Mouse (Mus musculus): Measurements from ENCODE around the gene Nudt16l1.
A peak's percentile ranks its signal among the peaks of the same experiment; 100 is the strongest.

The Nudt16l1 gene

DNA sequence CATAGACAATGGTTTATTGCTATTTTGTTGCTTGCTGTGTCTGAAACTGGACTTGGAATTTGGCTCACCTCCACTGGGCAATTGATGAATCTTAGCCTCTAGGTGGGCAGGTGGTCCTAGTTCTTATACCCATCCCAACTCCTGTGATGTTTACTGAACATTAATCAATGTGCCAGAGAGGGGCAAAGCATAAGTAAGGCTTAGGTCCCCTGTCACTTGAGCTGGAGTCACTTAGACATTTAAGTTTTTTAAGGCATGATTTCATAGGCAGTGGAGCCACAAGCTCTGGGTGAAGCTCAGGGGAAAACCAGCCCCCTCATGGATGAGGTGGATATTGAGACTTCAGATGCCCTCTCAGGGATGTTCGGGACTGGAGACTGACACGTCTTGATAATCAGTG, at the start of gene Nudt16l1:
Gene Nudt16l1 (plus strand): TSS at position 301 of the 400 bp plus-strand sequence.
- no peak for DNase-seq

DNA sequence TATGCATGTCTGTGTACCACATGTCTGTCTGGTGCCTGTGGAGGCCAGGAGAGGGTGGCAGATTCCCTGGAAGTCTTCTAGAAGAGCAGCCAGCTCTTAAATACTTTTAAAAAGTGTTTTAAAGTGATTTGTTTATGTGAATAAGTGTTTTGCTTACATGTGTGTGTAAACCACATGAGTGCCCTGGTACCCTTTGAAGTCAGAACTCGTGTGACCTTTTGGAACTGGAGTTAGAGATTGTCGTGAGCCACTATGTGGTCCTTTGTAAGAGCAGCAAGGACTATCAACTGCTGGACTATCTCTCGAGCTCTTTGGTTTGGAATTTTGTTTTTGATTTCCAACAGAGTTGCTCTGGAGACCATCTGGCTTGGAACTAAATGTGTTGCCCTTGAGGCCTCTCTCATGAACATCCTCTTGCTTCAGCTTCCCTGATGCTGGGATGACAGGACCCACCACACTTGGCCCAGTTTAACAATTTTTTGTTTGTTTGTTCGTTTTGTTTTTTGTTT, 48.3 kb upstream of the Nudt16l1 start:
- DNase-seq = no peak

DNA sequence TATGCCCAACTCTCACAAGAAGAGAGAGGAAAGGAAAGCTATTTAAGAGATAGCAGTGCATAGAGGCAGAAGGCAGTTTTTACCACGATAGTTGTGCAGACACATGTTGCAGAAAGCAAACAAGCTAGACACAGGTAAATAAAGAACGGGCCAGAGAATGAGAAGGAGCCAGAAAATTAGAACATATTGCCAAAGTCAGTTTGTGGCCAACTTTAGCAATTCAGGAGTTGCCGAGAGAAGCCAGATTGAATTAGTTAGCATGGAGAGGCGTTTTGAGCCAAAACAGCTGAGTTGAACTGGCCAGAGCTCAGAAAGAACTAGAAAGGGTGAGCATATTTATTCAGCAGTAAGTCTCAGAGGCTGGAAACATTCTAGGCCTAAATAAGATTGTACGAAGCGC, 46.4 kb upstream of the Nudt16l1 start:
- no peak for DNase-seq

DNA sequence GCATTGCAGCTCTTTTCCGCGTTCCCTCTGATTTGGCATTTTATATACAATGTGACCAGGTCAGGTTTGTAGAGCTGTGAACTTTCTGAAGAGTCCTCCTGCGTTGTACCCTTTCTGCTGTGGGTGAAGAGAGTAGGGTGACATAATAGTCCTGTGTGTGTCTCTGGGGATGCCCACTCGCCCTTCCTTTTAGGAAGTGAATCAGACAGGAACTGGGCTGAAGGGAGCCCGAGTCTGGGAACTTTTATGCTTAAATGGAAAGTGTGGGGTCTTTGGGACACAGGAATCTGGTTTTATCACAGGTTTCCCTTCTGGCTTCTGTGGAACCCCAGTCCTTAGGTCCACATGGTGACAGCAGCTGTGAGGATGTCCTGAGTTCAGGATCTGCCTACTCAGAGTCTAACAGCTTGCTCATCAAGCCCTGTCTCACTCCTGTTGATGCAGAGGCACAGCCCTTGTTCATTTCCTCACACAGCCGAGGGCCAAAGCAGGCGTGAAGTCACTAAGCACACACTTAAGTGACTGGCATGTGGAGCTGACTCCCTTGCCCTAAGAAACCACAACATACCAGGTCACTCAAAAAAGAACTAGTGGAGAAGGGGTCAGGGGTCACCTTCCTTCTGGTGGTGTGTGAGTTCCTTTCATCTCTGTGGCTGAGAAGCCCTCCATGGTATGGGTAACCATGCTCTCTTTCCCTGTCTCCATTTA, 44.2 kb upstream of the Nudt16l1 start:
- DNase-seq = no peak

DNA sequence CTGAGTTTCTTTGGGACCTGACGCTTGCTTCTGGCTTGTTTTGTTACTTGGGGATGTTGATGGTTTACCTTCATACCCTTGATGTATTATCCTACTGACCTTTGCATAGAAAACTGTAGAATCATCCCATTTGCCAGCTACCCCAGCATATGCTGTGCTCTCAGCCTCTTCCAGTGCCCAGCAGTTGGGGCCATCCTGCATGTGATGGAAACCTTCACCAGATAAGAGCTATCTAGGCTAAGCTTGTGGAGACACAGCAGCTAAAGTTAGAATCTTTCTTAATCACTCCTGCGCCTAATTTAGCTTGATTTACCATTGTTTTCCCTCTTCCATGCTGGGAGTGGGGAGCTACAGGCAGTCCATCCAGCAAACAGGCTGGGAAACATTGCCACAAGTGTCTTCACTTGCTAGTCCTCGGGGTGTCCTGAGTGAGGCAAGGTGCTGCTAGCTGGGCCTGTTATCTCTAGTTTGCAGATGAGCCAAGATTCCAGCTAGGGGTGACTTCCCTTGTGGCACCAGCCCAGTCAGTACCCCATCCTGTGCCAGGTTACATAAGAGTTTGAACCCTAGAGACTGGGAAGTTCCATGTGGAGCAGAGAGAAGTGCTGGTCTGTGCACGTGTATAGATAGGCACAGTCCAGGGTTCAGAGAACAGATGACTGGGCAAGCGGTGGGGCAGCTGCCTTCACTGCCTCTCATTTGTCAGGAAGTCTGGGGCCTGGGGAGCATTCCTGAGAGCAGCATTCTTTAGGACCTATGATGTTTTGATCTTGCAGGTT, 42.1 kb upstream of the Nudt16l1 start:
- no peak for DNase-seq

DNA sequence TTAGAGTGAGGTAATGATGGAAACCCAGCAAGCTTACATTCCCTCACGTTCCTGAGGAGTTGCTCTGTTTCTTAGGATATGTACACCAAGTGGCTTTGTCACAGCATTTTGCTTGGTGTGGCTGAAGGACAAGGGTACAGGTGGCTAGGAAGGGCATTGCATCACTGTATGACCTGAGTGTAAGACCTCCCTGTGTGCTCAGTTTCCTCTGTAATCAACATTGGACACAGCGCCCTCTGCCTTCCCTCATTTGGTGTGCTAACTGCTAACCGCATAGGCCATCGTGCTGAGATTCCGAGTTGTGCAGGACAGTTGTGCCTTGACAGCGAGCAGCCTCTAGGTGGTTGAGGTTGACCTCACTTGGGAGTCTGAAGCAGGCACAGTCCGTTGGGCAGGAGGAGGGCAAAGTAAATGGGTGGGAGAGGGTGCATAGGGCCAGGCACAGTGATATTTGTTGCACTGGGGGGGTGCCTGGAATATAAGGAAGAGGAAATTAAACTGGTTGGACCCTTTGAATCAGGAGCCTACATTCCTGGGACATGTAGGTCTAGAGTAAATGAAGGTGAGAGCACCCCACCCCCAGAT, 41.3 kb upstream of the Nudt16l1 start:
- no peak for DNase-seq

DNA sequence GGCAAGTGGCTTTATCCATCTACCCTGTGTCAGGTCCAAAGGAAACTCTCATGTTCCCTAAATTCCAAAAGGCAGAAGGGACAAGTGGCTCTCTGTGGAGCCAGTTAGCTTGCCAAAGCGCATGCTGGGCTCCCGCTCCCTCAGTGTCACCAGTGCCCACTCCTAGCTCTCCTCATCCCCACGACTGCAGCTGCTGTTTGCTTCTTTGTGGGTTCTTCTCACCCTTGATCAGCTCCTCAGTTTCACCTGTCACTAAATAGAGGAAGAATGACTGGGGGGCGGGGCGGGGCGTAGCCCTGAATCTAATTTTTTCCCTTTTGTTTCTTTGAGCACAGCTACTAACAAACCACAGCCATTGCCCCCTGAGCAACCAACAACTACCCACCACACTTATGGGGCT, 39.7 kb upstream of the Nudt16l1 start:
- DNase-seq = no peak

DNA sequence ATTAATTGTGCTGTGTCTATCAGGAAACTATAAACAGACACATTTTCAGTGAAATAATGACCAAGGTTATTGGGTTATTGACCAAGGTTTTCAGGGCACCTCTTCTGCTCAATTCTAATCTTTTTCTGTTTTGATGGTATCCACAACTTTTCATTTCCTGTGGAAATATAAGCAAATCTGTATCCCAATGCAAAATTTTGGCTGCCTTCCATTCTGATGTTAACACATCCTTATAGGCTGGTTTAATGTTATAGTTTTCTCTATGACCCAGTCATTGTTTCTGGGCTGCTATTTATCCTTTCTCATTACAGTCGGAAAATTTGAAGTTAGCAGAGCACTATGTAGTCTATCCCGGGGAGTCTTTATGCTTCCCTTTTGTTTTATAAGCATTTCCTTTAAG, 38.9 kb upstream of the Nudt16l1 start:
- DNase-seq = no peak

DNA sequence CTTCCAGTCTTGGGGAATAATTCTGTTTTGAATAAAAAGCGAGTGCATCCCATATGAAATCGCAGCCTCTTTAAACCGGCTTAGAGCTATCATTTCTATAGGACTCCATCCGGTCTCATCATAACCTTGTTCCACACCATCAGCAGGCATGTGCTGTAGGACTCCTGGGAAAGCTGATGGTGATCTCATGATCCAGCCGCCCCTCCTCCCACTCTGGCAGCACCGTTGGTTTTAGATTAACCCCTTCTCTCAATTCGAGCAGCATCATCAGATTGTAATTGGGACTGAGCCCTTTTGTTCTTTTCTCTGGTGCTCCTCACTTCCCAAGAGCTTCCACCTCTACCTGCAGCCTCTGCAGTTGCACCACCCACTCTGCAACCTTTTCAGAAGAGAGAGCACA, 37.4 kb upstream of the Nudt16l1 start:
- DNase-seq = no peak

DNA sequence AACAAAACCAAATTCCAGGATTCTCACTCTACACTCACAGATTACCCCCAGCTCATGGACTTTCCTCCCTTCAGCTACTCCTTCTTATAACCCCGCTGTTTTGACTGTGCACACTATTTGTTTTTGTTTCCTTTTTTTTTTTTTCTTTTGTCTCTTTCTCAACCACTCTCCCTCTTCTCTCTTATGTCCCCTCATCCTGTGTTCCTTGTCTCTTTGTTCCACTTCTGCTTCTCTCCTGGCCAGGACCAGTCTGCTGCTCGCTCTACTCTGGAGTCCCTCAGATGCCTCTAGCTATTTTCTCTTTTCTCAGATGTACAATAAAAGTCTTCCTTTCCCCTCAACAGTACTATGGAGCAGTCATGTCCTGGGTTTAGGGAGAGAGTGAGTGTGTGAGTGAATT, 36.2 kb upstream of the Nudt16l1 start:
- no peak for DNase-seq

DNA sequence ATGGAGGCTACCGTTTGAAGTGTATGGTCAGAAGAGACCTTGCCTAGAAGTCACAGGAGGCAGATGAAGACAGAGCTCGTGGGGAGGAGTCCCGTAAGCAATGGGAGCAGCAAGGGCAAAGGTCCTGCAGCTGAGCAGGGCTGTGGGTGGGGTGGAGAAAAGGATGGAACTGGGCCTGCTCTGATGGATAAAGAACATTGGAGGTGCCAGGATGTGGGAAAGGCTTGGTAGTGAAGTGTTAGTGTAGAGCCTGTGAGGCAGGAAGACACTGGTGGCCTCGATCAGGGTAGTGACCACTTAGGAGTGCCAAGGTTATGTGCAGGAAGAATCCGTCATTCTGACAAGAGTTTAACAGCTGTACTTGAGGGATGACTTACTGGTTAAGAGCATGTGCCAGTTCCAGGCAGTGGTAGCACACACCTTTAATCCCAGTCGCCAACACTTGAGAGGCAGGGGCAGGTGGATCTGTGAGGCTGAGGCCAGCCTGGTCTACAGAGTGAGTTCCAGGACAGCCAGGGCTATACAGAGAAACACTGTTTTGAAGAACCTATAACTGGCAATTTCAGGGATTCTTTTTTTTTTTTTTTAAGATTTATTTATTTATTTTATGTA, 35.0 kb upstream of the Nudt16l1 start:
- DNase-seq = no peak

DNA sequence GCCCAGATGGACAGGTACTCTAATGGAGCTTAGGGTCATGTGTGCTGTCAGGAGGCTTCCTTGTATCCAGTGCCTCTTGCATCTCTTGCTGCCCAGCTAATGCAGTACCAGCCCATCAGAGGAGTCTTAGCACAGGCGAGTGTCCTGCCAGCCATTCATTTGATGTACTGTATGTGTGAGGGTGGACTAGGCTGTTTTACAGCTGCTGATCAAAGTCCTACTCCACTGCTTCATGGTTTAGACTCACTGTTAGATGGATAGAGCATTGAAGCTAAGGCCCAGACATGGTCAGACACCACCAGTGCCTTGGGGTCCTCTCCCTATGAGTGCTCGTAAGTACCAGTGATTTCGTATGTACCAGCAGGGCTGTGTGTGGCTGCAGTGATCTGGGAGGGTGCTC, 33.7 kb upstream of the Nudt16l1 start:
- DNase-seq = no peak

DNA sequence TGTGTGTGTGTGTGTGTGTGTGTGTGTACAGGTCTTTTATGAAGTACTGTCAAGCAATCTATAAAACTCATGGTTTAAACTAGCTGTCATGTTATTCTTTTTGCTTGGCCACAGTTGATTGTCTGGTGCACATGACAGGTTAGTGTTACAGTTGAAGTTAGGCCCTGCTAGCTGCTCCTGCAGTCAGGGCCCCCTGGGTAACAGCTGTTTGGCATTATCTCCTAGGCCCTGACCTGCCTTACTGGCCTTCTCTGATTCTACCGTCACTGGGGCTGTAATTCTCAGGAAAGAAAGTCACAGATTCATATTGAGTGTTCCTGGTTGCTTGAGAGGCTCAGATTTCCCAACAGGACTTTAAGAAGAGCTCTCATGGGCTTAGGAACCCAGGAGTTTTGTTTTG, 33.0 kb upstream of the Nudt16l1 start:
- DNase-seq = no peak

DNA sequence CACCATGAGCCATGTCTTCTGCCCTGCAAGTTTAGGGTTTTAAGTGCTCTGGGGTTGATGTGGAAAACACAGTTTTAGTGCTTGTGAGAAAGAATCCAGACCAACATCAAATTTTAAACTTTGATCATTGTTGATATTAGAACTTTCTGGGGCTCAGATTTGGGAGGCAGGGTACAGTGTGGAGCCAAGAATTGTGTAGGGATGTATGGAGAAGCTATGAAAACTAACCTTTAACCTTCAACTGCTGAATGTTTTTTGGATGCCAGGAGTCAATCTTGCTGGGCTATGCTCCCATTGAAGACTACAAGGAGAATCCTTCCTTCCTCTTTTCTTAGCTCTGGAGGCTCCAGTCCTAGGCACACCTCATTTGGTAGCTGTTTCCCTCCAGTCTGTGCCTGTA, 32.0 kb upstream of the Nudt16l1 start:
- DNase-seq = no peak

DNA sequence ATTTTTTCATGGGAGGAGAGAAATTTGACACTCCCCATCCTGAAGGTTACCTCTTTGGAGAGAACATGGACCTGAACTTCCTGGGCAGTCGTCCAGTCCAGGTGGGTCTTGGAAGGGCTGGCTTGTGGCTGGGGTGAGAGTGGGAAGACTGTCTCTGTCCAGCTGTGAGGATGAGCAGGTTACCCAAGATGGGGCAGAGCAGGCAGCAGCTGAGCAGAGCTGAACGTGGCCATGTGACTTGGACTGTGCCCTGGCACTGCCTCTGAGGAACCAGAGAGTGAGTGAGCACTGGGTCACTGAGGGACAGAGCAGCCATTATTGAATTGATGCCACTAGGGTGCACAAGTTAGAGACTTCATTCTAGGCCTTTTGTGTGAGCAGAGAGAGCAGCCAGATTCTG, 31.2 kb upstream of the Nudt16l1 start:
- no peak for DNase-seq

DNA sequence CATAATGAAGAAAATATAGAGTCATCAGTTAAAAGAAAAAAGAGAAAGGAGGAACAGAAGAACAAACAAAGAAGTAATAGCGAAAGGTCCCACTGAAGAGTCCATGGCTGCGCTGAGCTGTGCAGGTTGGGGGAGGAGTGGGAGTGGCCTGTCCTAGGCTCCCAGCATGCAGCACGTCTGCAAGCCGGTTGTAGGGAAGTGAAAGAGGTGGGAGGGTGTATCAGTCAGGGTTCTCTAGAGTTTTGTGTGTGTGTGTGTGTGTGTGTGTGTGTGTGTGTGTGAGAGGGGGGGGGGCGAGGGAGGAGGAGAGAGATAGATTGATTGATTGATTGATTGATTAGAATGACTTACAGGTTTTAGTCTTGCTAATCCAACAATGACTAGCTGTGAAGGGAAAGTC, 30.6 kb upstream of the Nudt16l1 start:
- no peak for DNase-seq

DNA sequence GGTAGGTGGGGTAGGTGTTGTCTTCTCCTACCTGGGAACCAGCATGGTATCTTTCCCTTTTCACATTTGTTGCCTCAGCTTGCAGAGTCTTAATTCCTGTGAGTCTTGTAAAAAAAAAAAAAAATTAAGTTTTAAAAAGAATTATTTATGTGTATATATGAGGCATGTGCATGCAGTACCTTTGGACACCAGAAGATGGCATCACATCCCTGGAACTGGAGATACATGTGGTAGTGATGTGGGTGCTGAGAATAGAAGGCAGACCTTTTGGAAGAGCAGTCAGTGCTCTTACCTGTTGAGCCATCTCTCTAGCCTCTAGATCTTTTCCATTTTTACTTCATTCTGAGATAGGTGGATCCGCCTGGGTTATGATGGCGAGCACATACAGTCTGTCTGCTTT, 28.8 kb upstream of the Nudt16l1 start:
- DNase-seq = no peak

DNA sequence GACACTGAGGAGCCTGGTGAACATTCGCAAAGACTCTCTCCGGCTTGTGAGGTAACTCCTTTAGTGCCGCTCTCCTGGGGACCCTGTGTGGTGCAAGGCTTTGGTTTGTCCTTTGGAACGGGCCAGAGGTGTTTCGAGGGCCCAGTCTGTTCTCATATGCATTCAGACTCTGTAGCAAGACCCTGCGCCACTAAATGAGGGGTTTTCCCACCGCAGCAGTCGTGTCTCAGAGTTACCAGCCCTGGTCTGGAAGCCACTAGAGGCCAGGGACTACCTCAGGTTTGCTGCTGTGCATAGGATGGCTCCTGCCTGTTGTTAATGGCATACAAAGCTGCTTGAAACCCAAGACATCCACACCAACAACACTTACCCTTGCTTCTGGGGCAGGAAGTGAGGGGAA, 27.8 kb upstream of the Nudt16l1 start:
- DNase-seq = no peak

DNA sequence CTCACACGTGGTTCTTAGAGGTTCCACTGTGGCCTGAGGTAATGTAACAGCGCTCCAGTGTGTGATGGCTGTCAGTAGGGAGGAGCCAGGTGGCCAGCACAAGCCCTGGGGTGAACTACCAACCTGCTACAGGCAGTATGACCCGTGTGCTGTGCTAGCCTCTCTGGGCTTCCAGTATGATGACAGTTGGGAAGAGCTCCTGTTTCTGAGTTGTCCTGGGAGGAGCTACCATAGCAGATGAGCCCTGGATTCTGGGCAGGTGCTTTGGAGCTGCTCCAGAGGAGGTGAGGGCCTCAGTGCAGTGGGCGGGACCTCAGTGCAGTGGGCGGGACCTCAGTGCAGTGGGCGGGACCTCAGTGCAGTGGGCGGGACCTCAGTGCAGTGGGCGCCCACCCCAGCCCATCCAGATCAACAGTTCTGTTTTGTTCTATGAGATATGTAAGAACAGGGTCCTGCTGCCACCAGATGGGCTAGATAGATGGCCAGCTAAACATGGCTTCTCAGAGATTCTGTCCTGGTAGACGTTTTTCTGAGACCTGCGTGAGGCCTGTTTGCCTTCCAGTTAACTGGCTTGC, 26.4 kb upstream of the Nudt16l1 start:
- DNase-seq = no peak

DNA sequence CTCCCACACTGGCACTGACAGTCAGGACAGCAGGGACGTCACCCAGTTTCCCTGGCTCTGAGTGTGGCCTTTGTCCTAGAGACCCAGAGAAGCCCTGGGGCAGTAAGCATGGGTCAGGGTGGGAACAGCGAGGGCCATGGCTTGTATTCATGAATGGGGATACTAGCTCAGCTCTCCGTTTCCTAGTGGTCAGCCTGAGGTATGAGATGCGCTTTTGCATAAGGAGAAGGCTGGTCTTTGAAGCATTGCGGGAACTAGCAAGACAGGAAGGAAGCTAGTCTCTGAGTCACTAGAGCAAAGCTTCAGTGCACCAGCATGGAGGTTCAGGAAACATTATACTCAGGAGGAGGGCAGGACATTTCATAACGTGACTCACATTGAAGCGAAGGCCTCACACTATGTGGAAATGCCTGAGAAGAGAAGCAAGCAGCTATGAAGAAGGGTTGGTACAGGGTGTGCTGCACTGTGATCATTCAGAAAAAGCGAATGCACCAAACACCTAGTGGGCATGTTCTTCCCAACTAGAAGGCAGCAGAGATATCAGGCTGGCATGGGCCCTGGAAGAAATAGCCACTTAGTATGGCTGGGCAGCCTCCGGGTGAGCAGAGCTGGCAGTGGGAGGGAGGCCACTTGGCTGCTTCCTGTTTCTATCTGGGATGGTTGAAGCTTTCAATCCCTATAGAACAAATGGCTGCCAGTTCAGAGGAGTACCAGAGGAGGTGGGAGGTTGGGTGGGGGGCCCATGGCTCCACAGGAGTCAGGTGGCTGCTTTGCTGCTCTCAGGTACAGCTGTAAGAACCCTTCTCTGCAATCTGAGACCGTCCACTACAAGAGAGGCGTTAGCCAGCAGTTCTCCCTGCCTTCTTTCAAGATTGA, 25.4 kb upstream of the Nudt16l1 start:
- no peak for DNase-seq

DNA sequence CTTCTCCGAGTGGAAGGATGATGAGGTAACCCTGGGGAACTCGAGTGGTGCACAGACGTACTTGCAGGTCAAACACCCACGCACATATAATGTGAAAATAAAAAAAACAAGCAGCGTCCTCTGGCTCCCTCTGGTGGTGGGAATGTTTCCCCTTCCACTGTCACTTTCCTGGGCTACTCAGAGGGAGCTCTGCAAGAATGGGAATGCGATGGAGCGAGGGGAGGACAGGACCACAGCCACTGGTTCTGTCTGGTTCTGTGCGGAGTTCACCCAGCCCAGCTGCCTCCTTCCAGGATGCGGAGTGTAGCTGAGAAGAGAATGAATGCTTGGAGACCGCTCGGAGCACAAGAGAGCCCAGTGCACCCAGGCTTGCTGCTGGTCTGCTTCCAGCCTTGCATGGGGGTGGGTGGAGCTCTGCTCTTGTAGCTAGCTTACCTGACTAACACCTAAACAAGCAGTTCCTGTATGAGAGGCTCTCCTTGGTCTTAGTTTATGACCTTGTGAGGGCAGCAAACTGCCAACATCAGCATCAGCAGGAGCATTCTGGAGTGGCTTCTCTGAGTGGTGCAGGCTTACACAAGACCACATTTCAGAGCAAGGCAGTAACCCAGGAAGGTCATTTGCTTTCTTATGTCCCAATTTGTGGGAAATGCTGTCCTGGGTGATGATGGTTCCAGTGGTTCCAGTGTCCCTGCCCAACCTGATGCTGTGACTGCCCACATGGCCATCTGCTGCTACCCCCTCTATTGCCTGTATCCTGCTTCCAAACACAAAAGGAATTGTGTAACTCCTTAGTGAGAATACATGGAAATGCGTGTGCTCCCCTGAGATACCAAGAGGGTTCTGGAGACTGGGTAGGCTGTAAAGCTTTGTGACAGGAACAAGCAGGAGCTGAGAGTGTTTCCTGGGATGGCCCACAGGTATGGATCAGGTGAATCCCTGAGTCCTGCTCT, 24.5 kb upstream of the Nudt16l1 start:
- peak; percentile 86 for DNase-seq

Measured in retina, postnatal 1 day (tissue).